Mouse (Mus musculus): Measurements from ENCODE around the gene E330017A01Rik. TPM values are rescaled to one million over a fixed set of nuclear protein-coding genes. Genes with fewer than 3 reads are reported as not detected.

Gene E330017A01Rik
- 0.17 TPM in 1 of 2 replicates, not detected in the other for polyA plus RNA-seq (2016; fragmentation: Nextera tagmentation; extraction: Ambion mirVana)

- no peak for ATAC-seq (ENCODE audit: insufficient number of reproducible peaks, low FRiP score)
- 48% methylated on average over 3 of the region's 3 CpGs for WGBS
These were observed at the start of gene E330017A01Rik for GRCm38 (mm10) chr16:58638689-58639175. E330017A01Rik (minus strand) TSS chr16:58638739.

GRCm38 (mm10) chr16:58685548-58686537 is 47.3 kb upstream of the E330017A01Rik start:
- H3K36me3 ChIP-seq: peaks cover 11% of the 10 kb centered on the region
- H3K27ac ChIP-seq (ENCODE audit: poor library complexity, severe bottlenecking): 0 out of 2 replicates have a peak overlapping the region, but pooled peaks have one; percentile 21
- WGBS: 52% methylated on average over 20 of the region's 20 CpGs
- peaks cover 9% of the 10 kb centered on the region; the same call in 1 of the 2 replicates for H3K4me1 ChIP-seq (replicated peaks)
- no peaks in the 10 kb centered on the region for H3K27me3 ChIP-seq (replicated peaks)
- H3K4me3 ChIP-seq: no peak overlapping the region
- 0 out of 2 replicates have a peak, but pooled peaks cover 2% of the 10 kb centered on the region for H3K9me3 ChIP-seq (replicated peaks)
- no peak for ATAC-seq (ENCODE audit: insufficient number of reproducible peaks, low FRiP score)
- H3K9ac ChIP-seq: no peak overlapping the region
- H3K4me2 ChIP-seq: peak overlapping the region; percentile 48

More at GRCm38 (mm10) chr16:58638689-58639175, at the start of gene E330017A01Rik:
- Histone ChIP-seq H3K27ac (ENCODE audit: poor library complexity, severe bottlenecking) (no peak within 1 kb of the TSS), H3K4me1 (replicated peaks) (no peaks in the 10 kb centered on the region), H3K9ac (no peak within 1 kb of the TSS), H3K4me2 (no peak within 1 kb of the TSS), H3K36me3 (no peaks in the 10 kb centered on the region), H3K9me3 (replicated peaks) (no peaks in the 10 kb centered on the region), H3K4me3 (no peak within 1 kb of the TSS), H3K27me3 (replicated peaks) (no peaks in the 10 kb centered on the region)

DNA sequence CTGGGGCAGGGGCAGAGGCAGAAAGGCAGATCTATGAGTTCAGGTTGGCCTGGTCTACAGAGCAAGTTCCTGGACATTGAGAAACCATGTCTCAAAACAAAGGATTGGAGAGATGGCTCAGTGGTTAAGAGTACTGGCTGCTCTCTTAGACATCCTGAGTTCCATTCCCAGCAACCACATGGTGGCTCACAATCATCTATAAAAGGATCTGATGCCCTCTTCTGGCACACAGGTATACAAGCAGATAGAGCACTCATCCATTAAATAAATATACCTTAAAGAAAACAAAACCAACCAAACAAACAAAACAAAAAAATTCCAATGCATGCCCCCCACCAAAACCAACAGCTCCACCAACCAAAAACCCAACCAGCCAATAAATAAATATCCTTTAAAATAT is 46.0 kb upstream of the E330017A01Rik start:
- no peak for ATAC-seq (ENCODE audit: insufficient number of reproducible peaks, low FRiP score)
- no peak overlapping the region for H3K4me3 ChIP-seq

DNA sequence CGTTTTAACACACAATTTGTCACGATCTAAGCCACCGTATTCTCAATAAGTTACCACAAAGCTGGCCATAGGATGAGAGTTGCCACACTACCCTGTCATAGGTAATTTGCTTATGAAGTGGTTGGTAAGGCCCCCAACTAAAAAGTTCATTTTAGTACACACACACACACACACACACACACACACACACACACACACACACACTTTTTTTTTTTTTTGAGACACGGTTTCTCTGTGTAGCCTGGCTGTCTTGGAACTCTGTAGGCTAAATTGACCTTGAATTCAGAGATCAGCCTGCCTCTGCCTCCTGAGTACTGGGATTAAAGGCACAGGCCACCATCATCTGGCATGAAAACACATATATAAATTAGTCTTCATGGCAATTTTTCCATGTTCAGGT is 45.4 kb upstream of the E330017A01Rik start:
- no peak overlapping the region for H3K4me2 ChIP-seq
- H3K36me3 ChIP-seq: peaks cover 16% of the 10 kb centered on the region
- H3K9ac ChIP-seq: no peak overlapping the region
- no peak overlapping the region for H3K4me3 ChIP-seq
- 88% methylated on average over 4 of the region's 4 CpGs for WGBS
- no peaks in the 10 kb centered on the region for H3K27me3 ChIP-seq (replicated peaks)
- no peak for ATAC-seq (ENCODE audit: insufficient number of reproducible peaks, low FRiP score)
- H3K4me1 ChIP-seq (replicated peaks): peaks cover 9% of the 10 kb centered on the region; the same call in 1 of the 2 replicates
- H3K9me3 ChIP-seq (replicated peaks): 0 out of 2 replicates have a peak, but pooled peaks cover 2% of the 10 kb centered on the region
- no peak overlapping the region for H3K27ac ChIP-seq (ENCODE audit: poor library complexity, severe bottlenecking)

More for the DNA sequence above, 46.0 kb upstream of the E330017A01Rik start:
- no peak overlapping the region for H3K9ac ChIP-seq
- peaks cover 9% of the 10 kb centered on the region; the same call in 1 of the 2 replicates for H3K4me1 ChIP-seq (replicated peaks)
- no peaks in the 10 kb centered on the region for H3K27me3 ChIP-seq (replicated peaks)
- no peak overlapping the region for H3K27ac ChIP-seq (ENCODE audit: poor library complexity, severe bottlenecking)
- peaks cover 16% of the 10 kb centered on the region for H3K36me3 ChIP-seq
- H3K4me2 ChIP-seq: no peak overlapping the region
- 0 out of 2 replicates have a peak, but pooled peaks cover 2% of the 10 kb centered on the region for H3K9me3 ChIP-seq (replicated peaks)

GRCm38 (mm10) chr16:58682870-58683269 is 44.3 kb upstream of the E330017A01Rik start:
- H3K4me2 ChIP-seq: no peak overlapping the region
- ATAC-seq (ENCODE audit: insufficient number of reproducible peaks, low FRiP score): no peak
- peaks cover 23% of the 10 kb centered on the region for H3K36me3 ChIP-seq
- 0 out of 2 replicates have a peak, but pooled peaks cover 2% of the 10 kb centered on the region for H3K9me3 ChIP-seq (replicated peaks)
- WGBS: 74% methylated on average over 7 of the region's 7 CpGs
- no peak overlapping the region for H3K27ac ChIP-seq (ENCODE audit: poor library complexity, severe bottlenecking)
- no peak overlapping the region for H3K9ac ChIP-seq
- H3K4me3 ChIP-seq: no peak overlapping the region
- H3K27me3 ChIP-seq (replicated peaks): no peaks in the 10 kb centered on the region
- H3K4me1 ChIP-seq (replicated peaks): peaks cover 12% of the 10 kb centered on the region

- no peak overlapping the region for H3K27ac ChIP-seq (ENCODE audit: poor library complexity, severe bottlenecking)
- H3K9me3 ChIP-seq (replicated peaks): 0 out of 2 replicates have a peak, but pooled peaks cover 2% of the 10 kb centered on the region
- peaks cover 12% of the 10 kb centered on the region for H3K4me1 ChIP-seq (replicated peaks)
- 89% methylated on average over 6 of the region's 6 CpGs for WGBS
- H3K4me3 ChIP-seq: no peak overlapping the region
- H3K4me2 ChIP-seq: no peak overlapping the region
- ATAC-seq (ENCODE audit: insufficient number of reproducible peaks, low FRiP score): no peak
- peaks cover 31% of the 10 kb centered on the region for H3K36me3 ChIP-seq
- H3K27me3 ChIP-seq (replicated peaks): no peaks in the 10 kb centered on the region
- no peak overlapping the region for H3K9ac ChIP-seq
These were observed 43.5 kb upstream of the E330017A01Rik start for GRCm38 (mm10) chr16:58682046-58682445.

- no peak overlapping the region for H3K9ac ChIP-seq
- peaks cover 57% of the 10 kb centered on the region for H3K36me3 ChIP-seq
- H3K4me2 ChIP-seq: no peak overlapping the region
- no peak overlapping the region for H3K27ac ChIP-seq (ENCODE audit: poor library complexity, severe bottlenecking)
- peaks cover 9% of the 10 kb centered on the region for H3K4me1 ChIP-seq (replicated peaks)
- no peak overlapping the region for H3K4me3 ChIP-seq
- no peak for ATAC-seq (ENCODE audit: insufficient number of reproducible peaks, low FRiP score)
- WGBS: 54% methylated on average over 7 of the region's 7 CpGs
- no peaks in the 10 kb centered on the region for H3K9me3 ChIP-seq (replicated peaks)
- H3K27me3 ChIP-seq (replicated peaks): no peaks in the 10 kb centered on the region
These were observed 40.1 kb upstream of the E330017A01Rik start for GRCm38 (mm10) chr16:58678660-58679059.

DNA sequence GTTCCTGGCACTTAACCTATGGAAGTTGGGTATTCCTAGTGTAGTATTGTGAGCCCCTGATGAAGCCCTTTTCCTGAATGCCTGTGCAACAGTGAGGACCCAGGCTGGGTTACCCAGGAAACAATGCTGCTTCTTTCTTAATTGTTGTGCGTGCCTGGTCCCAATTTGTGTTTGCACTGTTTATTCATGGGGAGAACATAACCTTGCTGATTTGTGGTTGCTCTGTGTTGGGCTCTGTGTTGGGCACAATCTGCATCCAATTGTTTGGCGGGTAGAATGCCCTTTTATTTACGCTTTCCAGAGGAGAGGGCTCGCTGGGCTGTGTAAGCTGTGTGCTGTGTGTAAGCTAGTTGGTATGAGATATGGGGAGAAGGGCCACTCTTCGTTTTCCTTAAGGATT is 39.0 kb upstream of the E330017A01Rik start:
- Histone ChIP-seq H3K27me3 (replicated peaks) (no peaks in the 10 kb centered on the region), H3K4me3 (no peak overlapping the region), H3K36me3 (peaks cover 65% of the 10 kb centered on the region), H3K27ac (ENCODE audit: poor library complexity, severe bottlenecking) (no peak overlapping the region), H3K4me1 (replicated peaks) (peaks cover 9% of the 10 kb centered on the region), H3K4me2 (no peak overlapping the region), H3K9me3 (replicated peaks) (no peaks in the 10 kb centered on the region), H3K9ac (no peak overlapping the region)
- no peak for ATAC-seq (ENCODE audit: insufficient number of reproducible peaks, low FRiP score)
- 86% methylated on average over 5 of the region's 5 CpGs for WGBS

GRCm38 (mm10) chr16:58676633-58677032 is 38.1 kb upstream of the E330017A01Rik start:
- no peak overlapping the region for H3K9ac ChIP-seq
- WGBS: 36% methylated on average over 3 of the region's 3 CpGs
- peaks cover 62% of the 10 kb centered on the region for H3K36me3 ChIP-seq
- ATAC-seq (ENCODE audit: insufficient number of reproducible peaks, low FRiP score): peak; percentile 46; the same call in 1 of the 2 replicates
- 0 out of 2 replicates have a peak overlapping the region, but pooled peaks have one; percentile 13 for H3K4me2 ChIP-seq
- no peak overlapping the region for H3K27ac ChIP-seq (ENCODE audit: poor library complexity, severe bottlenecking)
- H3K4me3 ChIP-seq: no peak overlapping the region
- no peaks in the 10 kb centered on the region for H3K9me3 ChIP-seq (replicated peaks)
- H3K27me3 ChIP-seq (replicated peaks): no peaks in the 10 kb centered on the region
- H3K4me1 ChIP-seq (replicated peaks): peaks cover 9% of the 10 kb centered on the region

- H3K27me3 ChIP-seq (replicated peaks): no peaks in the 10 kb centered on the region
- H3K4me2 ChIP-seq: peak overlapping the region; percentile 13; the same call in 1 of the 2 replicates
- peaks cover 14% of the 10 kb centered on the region for H3K4me1 ChIP-seq (replicated peaks)
- ATAC-seq (ENCODE audit: insufficient number of reproducible peaks, low FRiP score): 0 out of 2 replicates have a peak, but pooled peaks have one; percentile 17
- no peaks in the 10 kb centered on the region for H3K9me3 ChIP-seq (replicated peaks)
- H3K27ac ChIP-seq (ENCODE audit: poor library complexity, severe bottlenecking): no peak overlapping the region
- H3K36me3 ChIP-seq: peaks cover 57% of the 10 kb centered on the region
- 79% methylated on average over 7 of the region's 7 CpGs for WGBS
- no peak overlapping the region for H3K4me3 ChIP-seq
- H3K9ac ChIP-seq: no peak overlapping the region
These were observed 37.6 kb upstream of the E330017A01Rik start for GRCm38 (mm10) chr16:58676156-58676555.

DNA sequence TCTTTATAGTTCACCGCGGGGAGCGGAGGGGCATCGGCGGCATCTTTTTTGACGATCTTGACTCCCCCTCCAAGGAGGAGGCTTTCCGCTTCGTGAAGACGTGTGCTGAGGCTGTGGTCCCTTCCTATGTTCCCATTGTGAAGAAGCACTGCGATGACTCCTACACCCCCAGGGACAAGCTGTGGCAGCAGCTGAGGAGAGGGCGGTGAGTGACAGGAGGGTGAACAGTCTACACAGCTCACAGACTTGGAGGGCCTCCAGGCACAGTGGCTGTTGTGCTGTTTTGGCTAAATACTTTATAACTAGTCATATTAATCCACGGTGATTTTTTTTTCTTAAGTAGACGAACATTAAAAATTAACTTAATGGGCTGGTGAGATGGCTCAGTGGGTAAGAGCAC is 36.7 kb upstream of the E330017A01Rik start:
- peaks cover 49% of the 10 kb centered on the region for H3K36me3 ChIP-seq
- peaks cover 18% of the 10 kb centered on the region for H3K4me1 ChIP-seq (replicated peaks)
- H3K4me3 ChIP-seq: no peak overlapping the region
- peak overlapping the region; percentile 3; the same call in 1 of the 2 replicates for H3K4me2 ChIP-seq
- no peaks in the 10 kb centered on the region for H3K9me3 ChIP-seq (replicated peaks)
- no peak for ATAC-seq (ENCODE audit: insufficient number of reproducible peaks, low FRiP score)
- no peak overlapping the region for H3K9ac ChIP-seq
- WGBS: 92% methylated on average over 13 of the region's 13 CpGs
- H3K27me3 ChIP-seq (replicated peaks): no peaks in the 10 kb centered on the region
- no peak overlapping the region for H3K27ac ChIP-seq (ENCODE audit: poor library complexity, severe bottlenecking)
